Mouse (Mus musculus): ENCODE results near the gene Cxcl16. TPM values are rescaled to one million over a fixed set of nuclear protein-coding genes. Genes with fewer than 3 reads are reported as not detected.
"Not testable (repeated sequence)": the region's sequence is repeated elsewhere in the genome, so short reads cannot be mapped to it uniquely, and the experiment has no call there.

Gene Cxcl16
- polyA plus RNA-seq, 1 experiment from 2014 or later = 2.6 TPM

GRCm38 (mm10) chr11:70474872-70475534 lies 15.2 kb upstream of the Cxcl16 start:
- Histone ChIP-seq H3K9me3 (no peaks in the 10 kb centered on the region), H3K4me1 (no peaks in the 10 kb centered on the region), H3K27ac (no peak overlapping the region), H3K4me3 (no peak overlapping the region), H3K27me3 (no peaks in the 10 kb centered on the region), H3K9ac (no peak overlapping the region), H3K36me3 (no peaks in the 10 kb centered on the region), H3K4me2 (no peak overlapping the region)
- no peak for ATAC-seq (ENCODE audit: insufficient number of reproducible peaks, insufficient read depth, low FRiP score, low TSS enrichment, low read depth)
- 72% methylated on average over 12 of the region's 12 CpGs for WGBS

GRCm38 (mm10) chr11:70473291-70473690 lies 13.5 kb upstream of the Cxcl16 start:
- H3K4me3 ChIP-seq; H3K4me1 ChIP-seq; ATAC-seq (ENCODE audit: insufficient number of reproducible peaks, insufficient read depth, low FRiP score, low TSS enrichment, low read depth); H3K9me3 ChIP-seq; H3K4me2 ChIP-seq; H3K27ac ChIP-seq; H3K36me3 ChIP-seq; H3K27me3 ChIP-seq; H3K9ac ChIP-seq: not testable (repeated sequence)
- 85% methylated on average over 5 of the region's 5 CpGs for WGBS

- no peak overlapping the region for H3K4me2 ChIP-seq
- ATAC-seq (ENCODE audit: insufficient number of reproducible peaks, insufficient read depth, low FRiP score, low TSS enrichment, low read depth) = no peak
- H3K9ac ChIP-seq = no peak overlapping the region
Observed at GRCm38 (mm10) chr11:70472716-70473115, 12.9 kb upstream of the Cxcl16 start.

GRCm38 (mm10) chr11:70469764-70470163 lies 10.0 kb upstream of the Cxcl16 start:
- 84% methylated on average over 3 of the region's 3 CpGs for WGBS
- Histone ChIP-seq H3K27me3 (peaks cover 16% of the 10 kb centered on the region), H3K27ac (no peak overlapping the region), H3K9ac (no peak overlapping the region), H3K9me3 (no peaks in the 10 kb centered on the region), H3K4me3 (no peak overlapping the region), H3K4me1 (peaks cover 12% of the 10 kb centered on the region), H3K4me2 (no peak overlapping the region), H3K36me3 (no peaks in the 10 kb centered on the region)
- ATAC-seq (ENCODE audit: insufficient number of reproducible peaks, insufficient read depth, low FRiP score, low TSS enrichment, low read depth) = no peak

More at GRCm38 (mm10) chr11:70472716-70473115, 12.9 kb upstream of the Cxcl16 start:
- H3K27me3 ChIP-seq = no peaks in the 10 kb centered on the region
- H3K4me1 ChIP-seq = no peaks in the 10 kb centered on the region
- H3K27ac ChIP-seq = no peak overlapping the region
- H3K9me3 ChIP-seq = no peaks in the 10 kb centered on the region
- H3K4me3 ChIP-seq = no peak overlapping the region
- H3K36me3 ChIP-seq = no peaks in the 10 kb centered on the region

- Histone ChIP-seq H3K27ac (no peak overlapping the region), H3K4me3 (no peak overlapping the region), H3K4me1 (peaks cover 12% of the 10 kb centered on the region), H3K9ac (no peak overlapping the region), H3K4me2 (no peak overlapping the region), H3K27me3 (peaks cover 33% of the 10 kb centered on the region), H3K36me3 (no peaks in the 10 kb centered on the region), H3K9me3 (no peaks in the 10 kb centered on the region)
- WGBS = 79% methylated on average over 5 of the region's 5 CpGs
- no peak for ATAC-seq (ENCODE audit: insufficient number of reproducible peaks, insufficient read depth, low FRiP score, low TSS enrichment, low read depth)
Observed at GRCm38 (mm10) chr11:70467902-70468619, 8.3 kb upstream of the Cxcl16 start.

GRCm38 (mm10) chr11:70465824-70466223 lies 6.0 kb upstream of the Cxcl16 start:
- no peaks in the 10 kb centered on the region for H3K36me3 ChIP-seq
- 4% methylated on average over 23 of the region's 23 CpGs for WGBS

GRCm38 (mm10) chr11:70465211-70465610 lies 5.4 kb upstream of the Cxcl16 start:
- Histone ChIP-seq H3K36me3 (no peaks in the 10 kb centered on the region), H3K27me3 (peaks cover 56% of the 10 kb centered on the region), H3K4me3 (peak overlapping the region; percentile 33), H3K4me2 (peak overlapping the region; percentile 60), H3K4me1 (peaks cover 12% of the 10 kb centered on the region), H3K27ac (no peak overlapping the region), H3K9me3 (no peaks in the 10 kb centered on the region), H3K9ac (peak overlapping the region; percentile 58)
- ATAC-seq (ENCODE audit: insufficient number of reproducible peaks, insufficient read depth, low FRiP score, low TSS enrichment, low read depth) = no peak
- 19% methylated on average over 16 of the region's 16 CpGs for WGBS

More at GRCm38 (mm10) chr11:70465824-70466223, 6.0 kb upstream of the Cxcl16 start:
- H3K9me3 ChIP-seq = no peaks in the 10 kb centered on the region
- ATAC-seq (ENCODE audit: insufficient number of reproducible peaks, insufficient read depth, low FRiP score, low TSS enrichment, low read depth) = no peak
- H3K27ac ChIP-seq = no peak overlapping the region
- H3K9ac ChIP-seq = peak overlapping the region; percentile 58
- peak overlapping the region; percentile 60 for H3K4me2 ChIP-seq
- peak overlapping the region; percentile 33 for H3K4me3 ChIP-seq
- H3K27me3 ChIP-seq = peaks cover 50% of the 10 kb centered on the region
- H3K4me1 ChIP-seq = peaks cover 12% of the 10 kb centered on the region

- WGBS = 75% methylated on average over 5 of the region's 5 CpGs
- no peaks in the 10 kb centered on the region for H3K36me3 ChIP-seq
- ATAC-seq (ENCODE audit: insufficient number of reproducible peaks, insufficient read depth, low FRiP score, low TSS enrichment, low read depth) = peak; percentile 39; the same call in 1 of the 2 replicates
- H3K4me3 ChIP-seq = no peak overlapping the region
- H3K4me1 ChIP-seq = peaks cover 22% of the 10 kb centered on the region
- H3K9me3 ChIP-seq = no peaks in the 10 kb centered on the region
- H3K4me2 ChIP-seq = no peak overlapping the region
- no peak overlapping the region for H3K27ac ChIP-seq
- no peak overlapping the region for H3K9ac ChIP-seq
- H3K27me3 ChIP-seq = peaks cover 69% of the 10 kb centered on the region
Observed at GRCm38 (mm10) chr11:70463970-70464369, 4.2 kb upstream of the Cxcl16 start.

- 17% methylated on average over 32 of the region's 32 CpGs for WGBS
- Histone ChIP-seq H3K9me3 (no peaks in the 10 kb centered on the region), H3K4me3 (peak within 1 kb of the TSS; percentile 60), H3K36me3 (0 out of 2 replicates have a peak, but pooled peaks cover 6% of the 10 kb centered on the region), H3K9ac (peak within 1 kb of the TSS; percentile 77), H3K4me2 (peak within 1 kb of the TSS; percentile 95), H3K27me3 (peaks cover 54% of the 10 kb centered on the region), H3K4me1 (peaks cover 14% of the 10 kb centered on the region), H3K27ac (no peak within 1 kb of the TSS)
- ATAC-seq (ENCODE audit: insufficient number of reproducible peaks, insufficient read depth, low FRiP score, low TSS enrichment, low read depth) = no peak
Observed at GRCm38 (mm10) chr11:70458688-70459600, 840 bp downstream of the Cxcl16 start, which contains the start of gene Zmynd15. Gene Zmynd15 (plus strand): TSS chr11:70459433.

- peak overlapping the region; percentile 60; the same call in 1 of the 2 replicates for H3K4me2 ChIP-seq
- WGBS = 85% methylated on average over 9 of the region's 9 CpGs
Observed at GRCm38 (mm10) chr11:70453261-70454044, 6.3 kb downstream of the Cxcl16 start.

More at GRCm38 (mm10) chr11:70453261-70454044, 6.3 kb downstream of the Cxcl16 start:
- H3K27me3 ChIP-seq = peaks cover 5% of the 10 kb centered on the region
- no peaks in the 10 kb centered on the region for H3K9me3 ChIP-seq
- peaks cover 16% of the 10 kb centered on the region; the same call in 1 of the 2 replicates for H3K36me3 ChIP-seq
- no peak for ATAC-seq (ENCODE audit: insufficient number of reproducible peaks, insufficient read depth, low FRiP score, low TSS enrichment, low read depth)
- H3K27ac ChIP-seq = no peak overlapping the region
- peaks cover 13% of the 10 kb centered on the region for H3K4me1 ChIP-seq
- H3K4me3 ChIP-seq = no peak overlapping the region
- H3K9ac ChIP-seq = no peak overlapping the region

Measured in embryonic facial prominence, embryonic 13.5 days (tissue).